Mouse (Mus musculus): Measurements from ENCODE around the gene Hoxb4. TPM values are rescaled to one million over a fixed set of nuclear protein-coding genes. Genes with fewer than 3 reads are reported as not detected.
A peak's percentile ranks its signal among the peaks of the same experiment; 100 is the strongest.

Gene Hoxb4
- 3.5 and 5.1 TPM in 2 replicates for polyA plus RNA-seq (2014; fragmentation: Nextera tagmentation; extraction: Ambion mirVana)

DNA sequence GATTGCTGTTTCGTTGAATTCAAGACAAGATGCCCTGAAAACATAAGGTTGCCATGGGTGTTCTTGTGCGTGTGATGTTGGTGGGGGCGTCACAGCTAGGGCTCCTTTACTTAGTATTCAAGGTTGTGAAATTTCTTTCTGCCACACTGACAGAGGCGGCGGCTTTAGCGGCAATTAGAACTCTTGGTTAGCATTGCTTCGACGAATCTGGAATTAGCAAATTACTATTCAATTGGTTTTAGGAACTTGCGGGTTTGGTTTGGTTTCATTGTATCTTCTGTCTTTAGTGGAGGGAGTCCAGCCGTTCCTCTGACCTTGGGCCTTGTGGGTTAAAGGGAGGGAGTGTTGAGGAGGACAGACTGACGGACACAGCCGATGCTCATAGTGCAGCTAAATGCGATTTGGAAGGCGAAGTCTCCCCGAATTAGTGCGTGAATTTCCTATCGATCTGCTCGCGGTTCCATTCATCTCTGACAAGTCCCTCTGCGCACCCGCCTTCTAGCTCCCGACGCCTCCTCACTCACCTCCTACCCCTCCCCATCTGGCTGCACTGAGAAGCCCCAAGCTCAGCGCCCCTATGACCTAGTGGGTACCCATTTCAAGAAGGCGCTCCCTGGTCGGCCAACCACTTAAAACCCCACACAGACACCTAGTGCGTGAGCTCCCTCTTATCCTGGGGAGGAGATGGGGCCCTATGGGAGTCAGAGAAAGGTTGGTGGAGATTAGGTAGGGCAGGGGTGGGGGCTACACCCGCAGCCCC lies at the start of gene Hoxb4:
Hoxb4 (plus strand) TSS at position 660 of the 760 bp plus-strand sequence.
- Histone ChIP-seq H3K4me1 (replicated peaks; ENCODE audit: control insufficient read depth, insufficient read depth, low read length) (no peaks in the 10 kb centered on the region), H3K36me3 (ENCODE audit: control insufficient read depth, insufficient read depth, low read length) (no peaks in the 10 kb centered on the region), H3K9me3 (ENCODE audit: control insufficient read depth, low read length) (no peaks in the 10 kb centered on the region), H3K27ac (ENCODE audit: low read depth, low read length) (peak within 1 kb of the TSS; percentile 98), H3K4me2 (replicated peaks; ENCODE audit: low read depth, low read length) (peak within 1 kb of the TSS; percentile 64), H3K4me3 (ENCODE audit: low read depth, low read length) (peak within 1 kb of the TSS; percentile 63), H3K9ac (ENCODE audit: low read depth, low read length) (peak within 1 kb of the TSS; percentile 87), H3K27me3 (ENCODE audit: control insufficient read depth, insufficient read depth, low read length) (peaks cover 82% of the 10 kb centered on the region)
- DNase-seq (ENCODE audit: low spot score) (no peak), ATAC-seq (ENCODE audit: low FRiP score) (peak; percentile 53)
- WGBS: 2% methylated on average over 28 of the region's 28 CpGs

GRCm38 (mm10) chr11:96269869-96270268 lies 48.2 kb upstream of the Hoxb4 start:
- WGBS: 1% methylated on average over 19 of the region's 19 CpGs
- no peaks in the 10 kb centered on the region for H3K9me3 ChIP-seq (ENCODE audit: control insufficient read depth, low read length)
- H3K27ac ChIP-seq (ENCODE audit: low read depth, low read length): no peak overlapping the region
- no peak overlapping the region for H3K4me2 ChIP-seq (replicated peaks; ENCODE audit: low read depth, low read length)
- no peak overlapping the region for H3K4me3 ChIP-seq (ENCODE audit: low read depth, low read length)
- ATAC-seq (ENCODE audit: low FRiP score) (no peak), DNase-seq (ENCODE audit: low spot score) (no peak)
- H3K36me3 ChIP-seq (ENCODE audit: control insufficient read depth, insufficient read depth, low read length): no peaks in the 10 kb centered on the region
- peaks cover 98% of the 10 kb centered on the region for H3K27me3 ChIP-seq (ENCODE audit: control insufficient read depth, insufficient read depth, low read length)
- H3K4me1 ChIP-seq (replicated peaks; ENCODE audit: control insufficient read depth, insufficient read depth, low read length): peaks cover 6% of the 10 kb centered on the region
- no peak overlapping the region for H3K9ac ChIP-seq (ENCODE audit: low read depth, low read length)

- H3K27ac ChIP-seq (ENCODE audit: low read depth, low read length): no peak within 1 kb of the TSS
- peak within 1 kb of the TSS; percentile 21 for H3K4me2 ChIP-seq (replicated peaks; ENCODE audit: low read depth, low read length)
- H3K4me3 ChIP-seq (ENCODE audit: low read depth, low read length): peak within 1 kb of the TSS; percentile 19
- H3K36me3 ChIP-seq (ENCODE audit: control insufficient read depth, insufficient read depth, low read length): no peaks in the 10 kb centered on the region
- H3K9me3 ChIP-seq (ENCODE audit: control insufficient read depth, low read length): no peaks in the 10 kb centered on the region
- ATAC-seq (ENCODE audit: low FRiP score) (no peak), DNase-seq (ENCODE audit: low spot score) (no peak)
- 0 out of 2 replicates have a peak within 1 kb of the TSS, but pooled peaks have one; percentile 27 for H3K9ac ChIP-seq (ENCODE audit: low read depth, low read length)
- peaks cover 6% of the 10 kb centered on the region for H3K4me1 ChIP-seq (replicated peaks; ENCODE audit: control insufficient read depth, insufficient read depth, low read length)
- under 1% methylated on average over 38 of the region's 40 CpGs for WGBS
- peaks cover 98% of the 10 kb centered on the region for H3K27me3 ChIP-seq (ENCODE audit: control insufficient read depth, insufficient read depth, low read length)
Measured at GRCm38 (mm10) chr11:96270996-96271540, 47.0 kb upstream of the Hoxb4 start, which contains the start of gene Hoxb9. TSS of gene Hoxb9 (plus strand) at chr11:96271457.

GRCm38 (mm10) chr11:96271541-96272011 lies 46.5 kb upstream of the Hoxb4 start:
- under 1% methylated on average over 40 of the region's 52 CpGs for WGBS
- Histone ChIP-seq H3K36me3 (ENCODE audit: control insufficient read depth, insufficient read depth, low read length) (no peaks in the 10 kb centered on the region), H3K4me3 (ENCODE audit: low read depth, low read length) (peak overlapping the region; percentile 19), H3K9ac (ENCODE audit: low read depth, low read length) (0 out of 2 replicates have a peak overlapping the region, but pooled peaks have one; percentile 27), H3K27ac (ENCODE audit: low read depth, low read length) (no peak overlapping the region), H3K27me3 (ENCODE audit: control insufficient read depth, insufficient read depth, low read length) (peaks cover 98% of the 10 kb centered on the region), H3K4me2 (replicated peaks; ENCODE audit: low read depth, low read length) (peak overlapping the region; percentile 14; the same call in 1 of the 2 replicates), H3K9me3 (ENCODE audit: control insufficient read depth, low read length) (no peaks in the 10 kb centered on the region), H3K4me1 (replicated peaks; ENCODE audit: control insufficient read depth, insufficient read depth, low read length) (peaks cover 6% of the 10 kb centered on the region)
- ATAC-seq (ENCODE audit: low FRiP score) (no peak), DNase-seq (ENCODE audit: low spot score) (no peak)

DNA sequence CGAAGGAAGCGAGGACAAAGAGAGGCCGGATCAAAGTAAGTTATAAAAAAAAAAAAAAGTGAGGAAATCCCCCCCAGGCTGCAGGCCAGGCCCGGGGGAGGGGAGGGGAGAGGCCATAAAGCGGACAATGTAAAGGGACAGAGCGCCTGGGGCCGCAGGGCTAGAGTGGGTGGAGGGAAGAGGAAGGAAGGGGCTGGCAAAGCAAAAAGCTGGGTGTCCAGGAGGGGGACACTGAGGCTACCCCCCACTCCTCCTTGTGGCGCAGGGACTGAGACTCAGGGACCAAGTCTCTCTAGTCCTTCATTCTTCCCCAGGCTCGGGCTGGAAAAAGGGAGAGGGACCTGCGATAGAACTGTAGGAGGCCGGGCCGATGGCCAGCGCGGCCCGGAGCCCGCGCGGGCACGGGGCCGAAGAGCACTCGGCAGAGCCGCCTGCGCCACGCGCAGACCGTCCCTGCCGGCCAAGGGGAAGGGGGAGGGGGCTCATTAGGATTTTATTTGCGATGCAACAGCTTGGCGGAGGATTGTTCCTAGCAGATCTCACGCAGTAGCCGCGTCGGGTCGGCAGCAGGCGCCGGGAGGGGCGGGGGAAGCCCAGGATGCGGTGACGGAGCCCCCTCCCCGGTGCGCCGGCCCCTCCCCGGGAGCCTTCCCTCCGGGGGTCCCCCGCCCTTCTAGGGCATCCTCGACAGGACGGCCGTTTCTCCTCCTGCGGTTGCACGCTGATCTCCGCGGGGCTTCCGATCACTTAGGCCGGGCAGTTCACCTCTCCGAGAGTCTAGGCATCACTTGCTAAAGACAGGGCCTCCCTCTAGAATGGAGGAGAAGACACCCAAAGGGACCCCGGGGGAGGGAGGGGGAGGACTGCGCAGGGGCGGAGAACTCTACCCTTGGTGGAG lies 45.8 kb upstream of the Hoxb4 start:
- ATAC-seq (ENCODE audit: low FRiP score) (no peak), DNase-seq (ENCODE audit: low spot score) (peak; percentile 67)
- Histone ChIP-seq H3K27me3 (ENCODE audit: control insufficient read depth, insufficient read depth, low read length) (peaks cover 98% of the 10 kb centered on the region), H3K4me3 (ENCODE audit: low read depth, low read length) (peak overlapping the region; percentile 19), H3K4me2 (replicated peaks; ENCODE audit: low read depth, low read length) (peak overlapping the region; percentile 21; the same call in 1 of the 2 replicates), H3K27ac (ENCODE audit: low read depth, low read length) (no peak overlapping the region), H3K9me3 (ENCODE audit: control insufficient read depth, low read length) (no peaks in the 10 kb centered on the region), H3K36me3 (ENCODE audit: control insufficient read depth, insufficient read depth, low read length) (no peaks in the 10 kb centered on the region), H3K4me1 (replicated peaks; ENCODE audit: control insufficient read depth, insufficient read depth, low read length) (peaks cover 6% of the 10 kb centered on the region), H3K9ac (ENCODE audit: low read depth, low read length) (no peak overlapping the region)
- under 1% methylated on average over 53 of the region's 58 CpGs for WGBS

DNA sequence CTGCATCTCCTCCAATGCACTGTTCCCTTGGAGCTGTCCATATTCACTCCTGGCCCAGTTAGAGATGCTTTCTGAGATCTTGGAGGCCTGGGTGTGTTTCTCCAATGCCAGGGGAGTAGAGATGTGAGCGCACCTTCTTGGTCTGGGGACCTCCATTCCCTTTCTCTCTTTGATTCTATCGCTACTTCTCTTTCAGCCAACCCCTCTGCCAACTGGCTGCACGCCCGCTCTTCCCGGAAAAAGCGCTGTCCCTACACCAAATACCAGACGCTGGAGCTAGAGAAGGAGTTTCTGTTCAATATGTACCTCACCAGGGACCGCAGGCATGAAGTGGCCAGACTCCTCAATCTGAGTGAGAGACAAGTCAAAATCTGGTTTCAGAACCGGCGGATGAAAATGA lies 43.6 kb upstream of the Hoxb4 start:
- no peaks in the 10 kb centered on the region for H3K36me3 ChIP-seq (ENCODE audit: control insufficient read depth, insufficient read depth, low read length)
- WGBS: 5% methylated on average over 10 of the region's 10 CpGs
- H3K4me2 ChIP-seq (replicated peaks; ENCODE audit: low read depth, low read length): no peak overlapping the region
- H3K4me3 ChIP-seq (ENCODE audit: low read depth, low read length): no peak overlapping the region
- H3K9ac ChIP-seq (ENCODE audit: low read depth, low read length): no peak overlapping the region
- no peak for ATAC-seq (ENCODE audit: low FRiP score)
- peaks cover 100% of the 10 kb centered on the region for H3K27me3 ChIP-seq (ENCODE audit: control insufficient read depth, insufficient read depth, low read length)
- H3K4me1 ChIP-seq (replicated peaks; ENCODE audit: control insufficient read depth, insufficient read depth, low read length): peaks cover 6% of the 10 kb centered on the region
- no peak overlapping the region for H3K27ac ChIP-seq (ENCODE audit: low read depth, low read length)
- DNase-seq (ENCODE audit: low spot score): no peak
- no peaks in the 10 kb centered on the region for H3K9me3 ChIP-seq (ENCODE audit: control insufficient read depth, low read length)

- Histone ChIP-seq H3K9me3 (ENCODE audit: control insufficient read depth, low read length) (no peaks in the 10 kb centered on the region), H3K4me3 (ENCODE audit: low read depth, low read length) (no peak overlapping the region), H3K9ac (ENCODE audit: low read depth, low read length) (no peak overlapping the region), H3K36me3 (ENCODE audit: control insufficient read depth, insufficient read depth, low read length) (no peaks in the 10 kb centered on the region), H3K4me1 (replicated peaks; ENCODE audit: control insufficient read depth, insufficient read depth, low read length) (peaks cover 5% of the 10 kb centered on the region), H3K4me2 (replicated peaks; ENCODE audit: low read depth, low read length) (no peak overlapping the region), H3K27ac (ENCODE audit: low read depth, low read length) (no peak overlapping the region), H3K27me3 (ENCODE audit: control insufficient read depth, insufficient read depth, low read length) (peaks cover 99% of the 10 kb centered on the region)
- DNase-seq (ENCODE audit: low spot score) (no peak), ATAC-seq (ENCODE audit: low FRiP score) (no peak)
- 4% methylated on average over 4 of the region's 4 CpGs for WGBS
Measured at GRCm38 (mm10) chr11:96275896-96276295, 42.2 kb upstream of the Hoxb4 start.

Measured in hindbrain, embryonic 11.5 days (tissue).